Mouse (Mus musculus): ENCODE measurements at regions not wholly inside any gene's neighbourhood (a gene's known extent, or its start where the extent isn't known, plus 50 kb on each side); places are given as distances from the start of the nearest gene placed in this dataset.

DNA sequence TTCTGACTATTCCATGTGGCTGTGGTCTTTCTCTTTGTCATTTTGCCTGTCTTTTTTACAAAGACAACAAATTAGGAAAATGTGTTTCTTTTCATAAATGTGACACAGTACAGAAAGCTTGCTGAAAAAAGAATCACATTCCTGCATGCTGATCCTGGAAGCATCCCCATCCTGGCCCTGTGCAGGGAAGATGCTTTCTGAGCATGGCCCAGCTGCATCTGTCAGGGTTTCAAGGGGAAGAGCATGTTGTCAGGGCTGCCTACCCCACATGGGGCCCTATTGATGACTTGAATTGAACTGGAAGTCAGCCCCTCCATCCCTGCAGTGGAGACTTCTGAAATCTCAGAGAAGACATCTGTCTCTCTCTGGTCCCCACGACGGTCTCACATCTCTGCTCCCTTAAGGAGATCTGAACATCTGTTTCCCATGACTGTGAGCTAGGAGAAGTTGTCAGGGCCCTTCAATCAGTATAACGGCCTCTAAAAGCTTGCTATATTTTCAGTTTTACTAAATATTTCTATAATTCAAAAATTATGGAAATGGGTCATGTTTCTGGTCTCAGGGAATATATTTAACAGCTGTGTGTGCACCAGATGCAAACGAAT is 235.8 kb upstream of the Sfrp2 start:
- TF ChIP-seq CTCF (IDR thresholded peaks at IDR 0.05; ENCODE audit: borderline replicate concordance, extremely low read depth, insufficient read depth, insufficient read length) (no peak), POLR2A (IDR thresholded peaks at IDR 0.05; ENCODE audit: borderline replicate concordance, extremely low read depth, insufficient read depth, insufficient read length, poor library complexity, severe bottlenecking) (no peak)
